Mouse (Mus musculus): ENCODE data around the gene 1700016D06Rik.

- TF ChIP-seq ZC3H11A (IDR thresholded peaks at IDR 0.05; ENCODE audit: low read depth, low read length) (no peak), BHLHE40 (IDR thresholded peaks at IDR 0.05; ENCODE audit: low read depth, low read length) (no peak), HCFC1 (IDR thresholded peaks at IDR 0.05; ENCODE audit: low read depth, low read length) (no peak), CTCF (conservative IDR thresholded peaks at IDR 0.05 in 1 of 2, IDR thresholded peaks at IDR 0.05 in 1 of 2; ENCODE audit: low read depth in 2 of 2, low read length in 2 of 2) (no peak), POLR2A (IDR thresholded peaks at IDR 0.05; ENCODE audit: low read depth, low read length) (no peak)
These were observed 1.3 kb downstream of the 1700016D06Rik start for GRCm38 (mm10) chr8:11699442-11700001.
